Mouse (Mus musculus): Measurements from ENCODE around the gene Pot1a.

Pot1a gene

DNA sequence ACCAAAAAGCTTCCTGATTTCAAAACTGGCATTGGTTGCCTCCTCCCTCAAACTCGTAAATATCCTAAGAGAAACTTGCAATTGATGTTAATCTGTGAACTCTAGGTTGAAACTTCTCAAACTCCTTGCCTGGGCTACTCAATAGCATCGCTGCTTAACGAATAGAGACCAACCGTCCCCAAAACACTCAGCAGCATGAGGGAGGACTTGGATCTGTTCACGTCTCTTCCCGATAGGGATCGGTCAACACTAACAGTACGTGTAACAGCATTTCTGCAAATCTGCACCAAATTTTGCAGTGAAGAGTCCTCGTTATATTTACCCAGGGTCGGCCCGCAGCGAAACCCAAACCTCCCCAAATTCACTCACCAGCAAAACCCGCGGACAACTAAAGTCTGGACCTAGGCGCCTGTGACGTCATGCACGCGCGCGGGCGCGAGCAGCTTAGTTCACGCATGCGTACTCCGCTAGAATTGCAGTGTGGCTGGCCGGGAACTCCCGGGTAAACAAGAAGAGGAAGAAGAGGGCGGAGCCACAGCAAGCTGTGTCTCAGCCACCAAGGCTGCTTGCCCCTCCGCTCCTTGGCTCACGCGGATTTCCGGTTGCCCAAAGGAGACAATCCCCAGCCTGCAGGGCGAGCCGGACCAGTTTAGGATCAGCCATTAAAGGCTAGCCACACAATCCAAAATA, at the start of gene Pot1a:
TSS of gene Pot1a (minus strand) at position 441 of the 690 bp plus-strand sequence.
- in situ Hi-C loops (cut with MboI, MseI): loop anchor here (25.0 kb wide), 2 partner anchors 1147 to 1272 kb away; partner anchors contain the start of genes Asb15, Ndufa5 and Wasl

DNA sequence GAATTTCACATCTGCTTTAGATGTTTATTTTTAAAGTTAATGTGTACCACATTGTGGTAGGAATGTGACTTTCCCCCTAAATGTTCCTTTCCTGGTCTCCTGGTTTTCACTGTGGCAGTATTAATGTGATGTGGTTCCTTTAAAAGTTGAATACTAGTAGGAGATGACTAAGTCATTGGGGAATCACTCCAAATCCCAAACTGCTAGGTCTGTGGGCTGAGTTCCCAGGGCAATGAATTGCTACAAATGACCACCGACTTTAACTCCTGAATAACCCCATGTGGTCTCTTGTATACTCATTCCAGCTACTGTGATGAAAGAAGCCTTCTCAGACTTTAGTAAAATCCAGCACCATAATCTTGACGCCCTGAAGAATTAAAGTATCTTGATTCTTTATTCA, 27.2 kb upstream of the Pot1a start:
- in situ Hi-C loops (cut with MboI, MseI): no loop called here

DNA sequence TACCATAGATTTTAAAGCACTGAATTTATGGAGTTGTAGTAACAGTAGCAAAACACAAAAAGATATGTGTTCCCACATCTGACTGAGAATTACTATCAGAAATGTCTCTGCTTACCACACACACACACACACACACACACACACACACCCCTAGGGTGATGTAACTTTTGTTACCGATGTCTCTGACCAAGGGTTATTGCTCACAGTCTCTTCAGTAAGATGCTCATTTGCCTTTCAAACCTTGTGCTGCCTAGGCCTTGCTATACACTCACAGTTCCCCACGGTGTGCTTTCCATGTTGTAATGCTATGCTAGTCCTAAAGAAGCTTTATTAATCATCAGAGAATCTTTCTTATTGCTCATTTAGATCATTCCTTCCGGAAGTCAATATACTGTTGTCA, 3.0 kb downstream of the Pot1a start:
- in situ Hi-C loops (cut with MboI, MseI): loop anchor here (25.0 kb wide), 2 partner anchors 1144 to 1269 kb away; partner anchors contain the start of genes Asb15, Ndufa5 and Wasl

DNA sequence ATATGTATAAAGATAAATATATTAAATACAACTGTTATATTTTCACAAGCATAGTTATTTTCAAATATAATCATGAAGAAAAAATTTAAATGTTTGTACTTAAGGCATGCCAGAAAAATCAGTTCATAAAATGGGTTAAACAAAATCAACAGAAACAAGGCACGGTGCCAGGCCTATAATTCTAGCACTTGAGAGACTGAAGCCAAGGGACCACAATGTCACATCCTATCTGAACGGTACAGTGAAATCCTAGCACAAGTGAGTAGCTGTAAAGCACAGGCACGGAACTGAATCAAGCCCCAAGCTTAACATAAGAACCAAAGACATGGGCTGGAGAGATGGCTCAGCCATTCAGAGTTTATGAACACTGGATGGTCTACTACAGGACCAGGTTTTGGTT, 6.8 kb downstream of the Pot1a start:
- in situ Hi-C loops (cut with MboI, MseI): loop anchor here (25.0 kb wide), 2 partner anchors 1140 to 1265 kb away; partner anchors contain the start of genes Asb15, Ndufa5 and Wasl

DNA sequence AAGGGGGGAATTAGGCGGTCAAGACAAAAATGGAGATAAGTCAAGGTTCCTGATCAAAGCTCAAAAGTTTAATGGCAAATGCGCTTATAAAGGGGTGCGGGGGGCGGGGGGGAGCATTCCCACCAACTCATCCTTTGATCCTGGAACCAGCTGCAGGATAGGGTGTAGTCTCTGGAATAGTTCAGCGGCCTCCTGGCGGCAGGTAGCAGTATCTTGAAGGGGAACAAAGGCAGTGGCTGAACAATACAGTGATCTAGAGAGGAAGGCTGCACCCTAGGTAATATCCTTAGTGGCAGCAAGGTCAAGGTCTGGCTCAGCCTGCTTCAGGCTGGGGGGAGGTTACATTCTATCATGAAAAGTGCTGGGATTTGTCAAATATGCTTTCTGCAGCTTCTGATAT, 7.8 kb downstream of the Pot1a start:
- in situ Hi-C loops (cut with MboI, MseI): loop anchor here (25.0 kb wide), 2 partner anchors 1139 to 1264 kb away; partner anchors contain the start of genes Asb15, Ndufa5 and Wasl

DNA sequence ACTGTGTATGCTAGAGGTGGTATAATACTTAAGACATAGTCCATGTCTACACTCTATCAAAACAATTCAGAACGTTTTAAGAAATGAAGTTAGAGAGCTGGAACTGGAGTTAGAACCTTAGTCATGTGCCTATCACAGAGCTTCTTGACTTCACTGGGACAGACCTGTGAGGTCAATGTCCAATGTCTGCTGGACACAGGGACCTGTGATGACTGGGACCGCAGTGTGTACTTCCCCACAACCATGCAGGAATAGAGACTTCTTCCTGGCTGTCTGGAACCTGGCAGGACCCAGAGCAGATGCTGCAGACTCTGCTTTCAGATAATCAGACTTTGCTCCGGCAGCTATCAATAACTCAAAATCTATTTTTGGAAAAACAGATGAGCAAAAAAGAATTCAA, 40.8 kb downstream of the Pot1a start:
- in situ Hi-C loops (cut with MboI, MseI): no loop called here

DNA sequence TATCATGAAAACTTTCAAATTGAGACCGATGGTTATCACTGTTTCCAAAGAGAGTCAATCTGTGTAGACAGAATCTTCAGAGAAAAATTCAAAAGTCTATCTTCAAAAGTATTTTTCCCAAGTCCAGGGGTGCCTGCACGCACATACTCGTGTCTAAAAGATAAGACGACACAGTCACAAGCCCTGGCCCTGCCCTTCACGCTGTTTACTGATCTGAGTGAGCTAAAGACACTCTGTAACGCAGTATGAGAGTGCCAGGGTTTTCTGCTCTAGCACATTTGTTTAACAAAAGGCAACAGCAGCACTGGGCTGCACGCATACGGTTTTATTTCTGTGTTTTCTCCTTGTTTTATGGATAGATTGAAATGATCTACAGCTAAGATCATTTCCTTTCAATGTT, 41.5 kb downstream of the Pot1a start:
- in situ Hi-C loops (cut with MboI, MseI): no loop called here

DNA sequence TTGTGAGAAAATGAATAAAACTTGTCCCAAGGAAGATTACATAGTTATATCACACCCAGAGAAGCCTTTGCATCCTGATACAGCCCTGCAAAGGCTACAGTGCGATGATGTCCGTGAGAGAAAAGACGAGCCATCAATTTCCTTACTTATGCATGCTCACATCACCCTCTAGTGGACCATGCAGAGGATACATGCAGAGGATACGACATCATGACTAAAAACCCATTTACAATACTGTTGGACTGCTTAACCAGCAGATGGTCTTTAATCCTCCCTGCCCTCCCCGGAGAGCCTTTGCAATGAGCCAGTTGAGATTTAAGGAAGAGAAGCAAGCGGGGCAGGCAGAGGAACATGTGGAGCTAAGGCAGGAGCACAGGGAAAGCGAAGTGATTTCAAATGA, 42.0 kb downstream of the Pot1a start:
- in situ Hi-C loops (cut with MboI, MseI): no loop called here

DNA sequence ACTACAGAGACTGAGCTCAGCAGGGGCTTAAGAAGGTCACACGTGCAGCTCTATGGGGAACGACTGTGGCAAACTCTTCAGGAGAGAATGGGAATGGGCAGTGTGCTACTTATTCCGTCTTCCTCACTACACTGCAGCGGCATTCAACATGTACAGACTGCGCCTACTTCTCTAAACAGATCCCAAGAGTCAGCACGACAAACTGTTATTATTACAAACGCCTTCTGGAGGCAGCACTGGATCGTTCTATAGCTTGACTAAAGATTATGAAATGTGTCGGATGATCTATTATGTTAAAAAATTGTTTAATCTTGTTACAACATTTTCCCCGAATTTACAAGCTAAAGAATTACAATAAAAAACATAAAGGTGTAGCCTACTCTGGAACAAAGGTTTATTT, 42.8 kb downstream of the Pot1a start:
- in situ Hi-C loops (cut with MboI, MseI): no loop called here

DNA sequence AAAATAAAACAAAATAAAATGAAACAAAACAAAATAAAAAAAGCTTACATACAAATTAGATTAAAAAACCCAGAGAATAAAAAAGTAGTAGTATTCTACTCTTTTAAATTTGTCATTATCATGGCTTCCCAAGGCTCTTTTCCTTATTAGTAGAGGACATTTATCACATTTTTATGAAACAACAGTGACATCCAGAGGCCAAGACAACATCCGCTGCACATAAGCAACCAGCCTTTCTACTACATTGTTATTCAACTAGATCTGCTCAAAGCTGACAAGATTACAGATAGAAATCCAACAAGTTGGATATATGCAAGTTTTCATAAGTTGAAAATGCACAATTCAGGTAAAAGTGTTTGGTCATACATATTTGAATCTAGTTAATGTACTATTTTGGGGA, 56.4 kb downstream of the Pot1a start:
- in situ Hi-C loops (cut with MboI, MseI): no loop called here

DNA sequence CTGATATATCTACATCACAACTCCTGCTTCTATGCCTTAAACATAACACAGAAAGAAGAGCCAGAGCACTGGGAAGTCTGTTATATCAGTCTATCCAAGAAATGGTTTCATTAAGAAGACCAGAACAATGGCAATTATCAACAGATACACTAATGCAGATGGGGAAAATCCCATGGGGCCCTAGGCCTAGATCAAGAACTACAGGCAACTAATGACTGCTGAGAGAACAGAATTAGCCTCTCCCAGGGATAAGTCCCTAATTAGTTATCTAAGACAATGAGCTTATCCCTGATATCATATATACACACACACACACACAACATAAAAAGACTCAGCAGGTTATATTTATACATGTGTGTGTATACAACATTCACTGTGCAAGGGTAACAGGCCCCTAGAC, 72.5 kb downstream of the Pot1a start:
- in situ Hi-C loops (cut with MboI, MseI): no loop called here

DNA sequence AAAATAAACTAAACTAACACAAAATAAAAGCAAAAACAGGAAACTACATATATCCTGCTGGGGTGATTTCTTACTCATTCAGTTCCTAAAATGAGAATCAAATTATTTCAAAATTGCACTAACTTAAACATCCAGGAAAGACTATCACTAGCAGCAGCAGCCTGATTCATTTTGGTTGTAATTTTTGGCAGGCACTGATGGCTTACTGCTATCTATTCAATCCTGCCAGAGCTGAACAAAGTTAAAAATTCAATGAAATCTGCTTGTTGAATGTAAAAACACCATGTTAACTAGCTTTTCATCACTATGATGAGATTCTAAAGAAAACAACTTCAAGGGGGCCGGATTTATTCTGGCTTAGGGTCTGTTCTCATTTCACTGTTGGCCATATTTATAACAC, 82.5 kb downstream of the Pot1a start:
- in situ Hi-C loops (cut with MboI, MseI): no loop called here

DNA sequence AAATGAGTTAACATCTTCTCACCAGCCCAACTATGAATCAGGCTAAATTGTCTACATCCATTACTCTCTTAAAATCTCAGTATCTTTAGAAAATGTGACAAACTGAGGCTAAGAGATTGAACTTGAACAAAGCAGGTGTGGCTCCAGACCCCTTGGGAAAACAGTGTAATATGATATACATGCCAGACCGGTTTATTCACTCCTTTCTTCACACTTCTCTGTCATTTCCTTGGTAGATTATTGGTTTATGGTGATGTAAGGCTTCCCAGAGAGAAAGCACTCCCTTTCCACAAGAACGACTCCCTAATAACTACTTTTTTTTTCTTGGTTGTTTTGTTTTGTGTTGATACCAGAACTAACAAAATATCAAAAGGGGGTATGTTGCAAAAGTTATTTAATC, 98.4 kb downstream of the Pot1a start:
- in situ Hi-C loops (cut with MboI, MseI): loop anchor here (10.0 kb wide), 1 partner anchor 1266 kb away; no protein-coding TSS in a partner anchor

DNA sequence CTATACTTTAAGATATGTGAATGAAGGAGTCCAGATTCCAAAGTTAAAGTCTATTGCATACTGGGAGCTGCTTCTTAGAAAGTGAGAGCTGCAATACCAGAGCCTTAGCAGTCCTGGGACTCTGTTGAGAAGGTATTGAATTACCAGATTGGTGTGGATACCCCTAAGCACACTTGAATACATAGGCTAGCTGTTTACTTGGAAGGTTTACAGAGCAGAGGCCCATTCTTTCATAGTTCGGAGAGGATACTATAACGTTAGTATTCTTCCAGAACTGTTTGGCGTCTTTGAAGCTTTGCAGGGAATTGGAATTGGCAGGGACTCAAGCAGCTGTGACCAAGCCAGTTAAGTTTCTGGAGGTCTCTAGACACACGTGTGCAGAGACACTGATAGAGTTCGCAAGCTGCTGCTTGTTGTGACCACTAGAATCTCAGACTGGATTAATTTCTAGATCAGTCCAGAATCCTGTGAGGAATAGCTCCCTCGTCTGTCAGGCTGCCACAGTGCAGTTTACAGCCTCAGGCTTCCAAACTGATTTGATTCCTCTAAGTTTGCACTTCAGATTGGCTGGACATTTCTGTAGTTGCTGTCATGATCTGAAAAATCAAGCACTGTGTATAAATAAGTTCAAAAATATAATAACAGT, 99.7 kb downstream of the Pot1a start:
- in situ Hi-C loops (cut with MboI, MseI): no loop called here

DNA sequence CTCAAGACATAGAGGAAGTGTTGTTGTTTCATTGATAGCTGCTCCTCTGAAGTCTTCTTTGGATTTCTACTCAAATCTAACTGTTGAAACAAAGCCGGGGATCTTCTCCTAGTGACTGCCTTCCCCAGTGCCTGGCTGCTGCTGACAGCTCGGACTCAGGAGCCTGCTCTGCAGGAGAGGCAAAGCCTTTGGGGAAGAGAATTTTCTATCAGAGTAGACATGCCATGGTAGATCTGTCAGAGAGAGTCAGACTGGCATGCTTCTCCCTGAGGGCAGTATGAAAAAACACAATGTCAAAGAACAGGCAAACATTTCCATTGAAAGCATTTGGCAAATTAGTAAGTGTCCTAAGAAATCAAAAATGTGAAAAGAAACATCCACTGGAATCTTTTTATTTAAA, 109.1 kb downstream of the Pot1a start:
- in situ Hi-C loops (cut with MboI, MseI): no loop called here
